Mouse (Mus musculus): ENCODE data around the gene Magi2.

Magi2 gene

GRCm38 (mm10) chr5:19745916-19746315 is 519.1 kb downstream of the Magi2 start:
- no peak for DNase-seq (ENCODE audit: low spot score in 2 of 2)

- DNase-seq (ENCODE audit: low spot score in 2 of 2), result no peak
Measured at GRCm38 (mm10) chr5:19746865-19747514, 520.2 kb downstream of the Magi2 start.

GRCm38 (mm10) chr5:19747631-19748030 is 520.8 kb downstream of the Magi2 start:
- no peak for DNase-seq (ENCODE audit: low spot score in 2 of 2)

- DNase-seq (ENCODE audit: low spot score in 2 of 2), result no peak
Measured at GRCm38 (mm10) chr5:19779224-19779623, 552.4 kb downstream of the Magi2 start.

- DNase-seq (ENCODE audit: low spot score in 2 of 2), result no peak
Measured at GRCm38 (mm10) chr5:19780076-19780475, 553.2 kb downstream of the Magi2 start.

- DNase-seq (ENCODE audit: low spot score in 2 of 2), result no peak
Measured at GRCm38 (mm10) chr5:19785320-19785719, 558.5 kb downstream of the Magi2 start.

- no peak for DNase-seq (ENCODE audit: low spot score in 2 of 2)
Measured at GRCm38 (mm10) chr5:19787522-19788144, 560.8 kb downstream of the Magi2 start.

GRCm38 (mm10) chr5:19803052-19803769 is 576.4 kb downstream of the Magi2 start:
- no peak for DNase-seq (ENCODE audit: low spot score in 2 of 2)

GRCm38 (mm10) chr5:19822502-19822901 is 595.7 kb downstream of the Magi2 start:
- DNase-seq (ENCODE audit: low spot score in 2 of 2), result no peak

GRCm38 (mm10) chr5:19825943-19826342 is 599.1 kb downstream of the Magi2 start:
- no peak for DNase-seq (ENCODE audit: low spot score in 2 of 2)

- no peak for DNase-seq (ENCODE audit: low spot score in 2 of 2)
Measured at GRCm38 (mm10) chr5:19829341-19829740, 602.5 kb downstream of the Magi2 start.

GRCm38 (mm10) chr5:19862854-19863253 is 636.0 kb downstream of the Magi2 start:
- DNase-seq (ENCODE audit: low spot score in 2 of 2), result no peak

- DNase-seq (ENCODE audit: low spot score in 2 of 2), result no peak
Measured at GRCm38 (mm10) chr5:19870406-19870805, 643.6 kb downstream of the Magi2 start.

GRCm38 (mm10) chr5:19891693-19892092 is 664.9 kb downstream of the Magi2 start:
- DNase-seq (ENCODE audit: low spot score in 2 of 2), result peak in 1 of 2 experiments; percentile 6

GRCm38 (mm10) chr5:19895893-19896292 is 669.1 kb downstream of the Magi2 start:
- DNase-seq (ENCODE audit: low spot score in 2 of 2), result peak in 1 of 2 experiments; percentile 6

GRCm38 (mm10) chr5:19901625-19902024 is 674.8 kb downstream of the Magi2 start:
- no peak for DNase-seq (ENCODE audit: low spot score in 2 of 2)

GRCm38 (mm10) chr5:19906636-19907035 is 679.8 kb downstream of the Magi2 start:
- DNase-seq (ENCODE audit: low spot score in 2 of 2), result no peak

- DNase-seq (ENCODE audit: low spot score in 2 of 2), result no peak
Measured at GRCm38 (mm10) chr5:19907381-19907982, 680.6 kb downstream of the Magi2 start.

- DNase-seq (ENCODE audit: low spot score in 2 of 2), result no peak
Measured at GRCm38 (mm10) chr5:19907983-19908705, 681.3 kb downstream of the Magi2 start.

GRCm38 (mm10) chr5:19908706-19909060 is 681.8 kb downstream of the Magi2 start:
- DNase-seq (ENCODE audit: low spot score in 2 of 2), result no peak

- no peak for DNase-seq (ENCODE audit: low spot score in 2 of 2)
Measured at GRCm38 (mm10) chr5:19909071-19909470, 682.2 kb downstream of the Magi2 start.

GRCm38 (mm10) chr5:19909664-19910063 is 682.8 kb downstream of the Magi2 start:
- no peak for DNase-seq (ENCODE audit: low spot score in 2 of 2)
